Mouse (Mus musculus): ENCODE results near the gene Stard8. TPM values are rescaled to one million over a fixed set of nuclear protein-coding genes. Genes with fewer than 3 reads are reported as not detected.

Stard8 gene
- total and polyA plus RNA-seq, 3 experiments: 0.39 to 2.3 TPM; not detected in 1

GRCm38 (mm10) chrX:99021593-99021992, 18.5 kb downstream of the Stard8 start:
- H3K36me3 ChIP-seq (ENCODE audit: control insufficient read depth in 1 of 2, insufficient read depth in 2 of 2, low read length in 2 of 2): no peaks in the 10 kb centered on the region
- H3K9me3 ChIP-seq (replicated peaks; ENCODE audit: insufficient read depth, low read length): no peaks in the 10 kb centered on the region
- H3K27ac ChIP-seq (ENCODE audit: control insufficient read depth, low read depth, low read length): no peak overlapping the region
- TF ChIP-seq ZKSCAN1 (IDR thresholded peaks at IDR 0.05; ENCODE audit: low read depth, low read length): no peak
- TF ChIP-seq CHD1 (IDR thresholded peaks at IDR 0.05; ENCODE audit: low read depth, low read length): no peak
- TF ChIP-seq ZC3H11A (IDR thresholded peaks at IDR 0.05; ENCODE audit: low read depth, low read length): no peak
- TF ChIP-seq RAD21 (IDR thresholded peaks at IDR 0.05; ENCODE audit: low read depth, low read length): no peak
- no peak for TF ChIP-seq MXI1 (IDR thresholded peaks at IDR 0.05; ENCODE audit: low read depth, low read length)
- no peak for TF ChIP-seq MYB (IDR thresholded peaks at IDR 0.05; ENCODE audit: low read depth, low read length)
- TF ChIP-seq E2F4 (IDR thresholded peaks at IDR 0.05; ENCODE audit: borderline replicate concordance, low read depth, low read length): no peak
- TF ChIP-seq BHLHE40 (IDR thresholded peaks at IDR 0.05; ENCODE audit: borderline replicate concordance, low read depth, low read length): no peak
- no peak for TF ChIP-seq SMC3 (IDR thresholded peaks at IDR 0.05; ENCODE audit: low read depth, low read length)
- no peak for TF ChIP-seq GATA1 (IDR thresholded peaks at IDR 0.05; ENCODE audit: low read depth, low read length)
- no peak for TF ChIP-seq NRF1 (IDR thresholded peaks at IDR 0.05; ENCODE audit: insufficient read depth, low read depth, low read length, poor library complexity, severe bottlenecking)
- no peak for TF ChIP-seq MEF2A (IDR thresholded peaks at IDR 0.05; ENCODE audit: extremely low read depth, insufficient replicate concordance, low read depth, low read length, poor library complexity, severe bottlenecking)
- TF ChIP-seq ZMIZ1 (IDR thresholded peaks at IDR 0.05; ENCODE audit: low read depth, low read length): no peak
- H3K27me3 ChIP-seq (ENCODE audit: control insufficient read depth in 1 of 2, insufficient read depth in 2 of 2, low read length in 2 of 2): no peaks in the 10 kb centered on the region
- no peak overlapping the region for H3K9ac ChIP-seq (ENCODE audit: control insufficient read depth, low read depth, low read length, poor library complexity, severe bottlenecking)
- DNase-seq (ENCODE audit: low read depth, low spot score): no peak
- H3K4me3 ChIP-seq (ENCODE audit: control insufficient read depth in 1 of 2, insufficient read depth in 1 of 2, low read depth in 2 of 2, low read length in 2 of 2): no peak overlapping the region
- no peaks in the 10 kb centered on the region for H3K79me2 ChIP-seq (ENCODE audit: control insufficient read depth, insufficient read depth, low read length, poor library complexity)
- H3K4me1 ChIP-seq (ENCODE audit: control insufficient read depth in 1 of 2, insufficient read depth in 2 of 2, low read length in 2 of 2): no peaks in the 10 kb centered on the region

DNA sequence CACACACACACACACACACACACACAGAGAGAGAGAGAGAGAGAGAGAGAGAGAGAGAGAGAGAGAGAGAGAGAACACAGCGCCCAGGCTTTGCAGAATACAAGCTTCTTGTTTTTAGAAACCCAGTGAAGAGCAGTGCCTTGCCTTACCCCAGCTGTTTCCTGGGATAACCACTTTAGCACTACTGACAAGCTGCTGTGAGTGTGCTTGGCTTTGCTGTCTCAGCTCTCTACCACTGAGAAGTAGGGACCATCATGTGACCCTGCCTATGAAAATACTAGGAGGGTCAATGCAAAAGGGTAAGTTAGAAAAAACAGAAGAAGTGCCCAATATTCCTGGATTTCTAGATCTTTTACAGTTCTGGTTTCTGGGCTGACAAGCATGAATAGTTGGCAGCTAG, 20.9 kb downstream of the Stard8 start:
- Histone ChIP-seq H3K79me2 (ENCODE audit: control insufficient read depth, insufficient read depth, low read length, poor library complexity) (no peaks in the 10 kb centered on the region), H3K36me3 (ENCODE audit: control insufficient read depth in 1 of 2, insufficient read depth in 2 of 2, low read length in 2 of 2) (no peaks in the 10 kb centered on the region), H3K4me1 (ENCODE audit: control insufficient read depth in 1 of 2, insufficient read depth in 2 of 2, low read length in 2 of 2) (no peaks in the 10 kb centered on the region), H3K4me3 (ENCODE audit: control insufficient read depth in 1 of 2, insufficient read depth in 1 of 2, low read depth in 2 of 2, low read length in 2 of 2) (no peak overlapping the region), H3K9ac (ENCODE audit: control insufficient read depth, low read depth, low read length, poor library complexity, severe bottlenecking) (no peak overlapping the region), H3K27ac (ENCODE audit: control insufficient read depth, low read depth, low read length) (no peak overlapping the region), H3K27me3 (ENCODE audit: control insufficient read depth in 1 of 2, insufficient read depth in 2 of 2, low read length in 2 of 2) (no peaks in the 10 kb centered on the region; a peak in 1 of 4 replicates), H3K9me3 (replicated peaks; ENCODE audit: insufficient read depth, low read length) (no peaks in the 10 kb centered on the region)
- no peak for TF ChIP-seq POLR2A (IDR thresholded peaks at IDR 0.05; ENCODE audit: control insufficient read depth in 1 of 2, insufficient read depth in 1 of 2, low read depth in 1 of 2, low read length in 2 of 2, poor library complexity in 1 of 2)
- TF ChIP-seq SMC3 (IDR thresholded peaks at IDR 0.05; ENCODE audit: low read depth, low read length): no peak
- TF ChIP-seq MAFK (IDR thresholded peaks at IDR 0.05; ENCODE audit: borderline replicate concordance, low read depth, low read length): no peak
- no peak for TF ChIP-seq SIN3A (IDR thresholded peaks at IDR 0.05; ENCODE audit: low read length)
- TF ChIP-seq MYB (IDR thresholded peaks at IDR 0.05; ENCODE audit: low read depth, low read length): no peak
- TF ChIP-seq HCFC1 (IDR thresholded peaks at IDR 0.05; ENCODE audit: low read depth, low read length): no peak
- DNase-seq (ENCODE audit: low read depth, low spot score): no peak

Measured in MEL (cell line).